Mouse (Mus musculus): Measurements from ENCODE around the gene Slc6a20a. TPM values are rescaled to one million over a fixed set of nuclear protein-coding genes. Genes with fewer than 3 reads are reported as not detected.

Gene Slc6a20a
- polyA plus RNA-seq, 1 experiment from 2014 or later, result 18.7 TPM

- no peaks in the 10 kb centered on the region for H3K9me3 ChIP-seq (ENCODE audit: control insufficient read depth, low read length)
- H3K4me3 ChIP-seq (ENCODE audit: low read length), result no peak overlapping the region
- H3K9ac ChIP-seq (ENCODE audit: low read depth, low read length), result no peak overlapping the region
- no peak for ATAC-seq
- 98% methylated on average over 2 of the region's 2 CpGs for WGBS
- no peaks in the 10 kb centered on the region for H3K36me3 ChIP-seq (ENCODE audit: control insufficient read depth, insufficient read depth, low read length)
- H3K27ac ChIP-seq (ENCODE audit: low read depth, low read length), result no peak overlapping the region
- no peak overlapping the region for H3K4me2 ChIP-seq (ENCODE audit: low read length)
- H3K4me1 ChIP-seq (ENCODE audit: control insufficient read depth, insufficient read depth, low read depth, low read length), result no peaks in the 10 kb centered on the region
- no peaks in the 10 kb centered on the region for H3K27me3 ChIP-seq (replicated peaks; ENCODE audit: control insufficient read depth, insufficient read depth, low read length)
Measured at GRCm38 (mm10) chr9:123649785-123650511, 28.7 kb downstream of the Slc6a20a start.

DNA sequence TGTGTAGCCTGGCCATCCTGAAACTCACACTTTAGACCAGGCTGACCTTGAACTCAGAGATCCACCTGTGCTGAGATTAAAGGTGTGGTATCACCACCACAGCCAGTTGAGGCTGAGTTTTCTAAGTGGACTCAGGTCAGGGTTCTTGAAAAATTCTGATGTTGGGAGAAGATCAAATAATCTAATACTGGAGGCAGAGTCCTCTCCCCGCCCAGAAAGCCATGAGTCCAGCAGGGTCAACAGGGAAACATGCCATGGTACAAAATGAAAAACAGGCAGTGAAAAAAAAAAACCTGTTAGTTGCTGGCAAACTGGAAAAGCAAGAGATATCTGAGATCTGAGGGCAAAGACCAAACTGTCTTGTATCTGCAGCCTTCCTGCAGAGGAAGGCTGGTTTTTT lies 38.6 kb downstream of the Slc6a20a start:
- Histone ChIP-seq H3K4me3 (ENCODE audit: low read length) (no peak overlapping the region), H3K27ac (ENCODE audit: low read depth, low read length) (no peak overlapping the region), H3K4me1 (ENCODE audit: control insufficient read depth, insufficient read depth, low read depth, low read length) (no peaks in the 10 kb centered on the region), H3K9ac (ENCODE audit: low read depth, low read length) (no peak overlapping the region), H3K4me2 (ENCODE audit: low read length) (no peak overlapping the region), H3K36me3 (ENCODE audit: control insufficient read depth, insufficient read depth, low read length) (no peaks in the 10 kb centered on the region), H3K9me3 (ENCODE audit: control insufficient read depth, low read length) (no peaks in the 10 kb centered on the region), H3K27me3 (replicated peaks; ENCODE audit: control insufficient read depth, insufficient read depth, low read length) (no peaks in the 10 kb centered on the region)
- no peak for ATAC-seq
- WGBS, result 58% methylated on average over 1 of the region's 1 CpGs

- Histone ChIP-seq H3K9ac (ENCODE audit: low read depth, low read length) (no peak overlapping the region), H3K27ac (ENCODE audit: low read depth, low read length) (no peak overlapping the region), H3K9me3 (ENCODE audit: control insufficient read depth, low read length) (no peaks in the 10 kb centered on the region), H3K4me1 (ENCODE audit: control insufficient read depth, insufficient read depth, low read depth, low read length) (no peaks in the 10 kb centered on the region), H3K4me2 (ENCODE audit: low read length) (no peak overlapping the region), H3K27me3 (replicated peaks; ENCODE audit: control insufficient read depth, insufficient read depth, low read length) (no peaks in the 10 kb centered on the region), H3K4me3 (ENCODE audit: low read length) (no peak overlapping the region), H3K36me3 (ENCODE audit: control insufficient read depth, insufficient read depth, low read length) (no peaks in the 10 kb centered on the region)
- WGBS, result 87% methylated on average over 1 of the region's 1 CpGs
- peak; percentile 75 for ATAC-seq
Measured at GRCm38 (mm10) chr9:123638668-123639089, 40.0 kb downstream of the Slc6a20a start.

GRCm38 (mm10) chr9:123638231-123638630 lies 40.5 kb downstream of the Slc6a20a start:
- Histone ChIP-seq H3K27ac (ENCODE audit: low read depth, low read length) (no peak overlapping the region), H3K4me1 (ENCODE audit: control insufficient read depth, insufficient read depth, low read depth, low read length) (no peaks in the 10 kb centered on the region), H3K4me3 (ENCODE audit: low read length) (no peak overlapping the region), H3K36me3 (ENCODE audit: control insufficient read depth, insufficient read depth, low read length) (no peaks in the 10 kb centered on the region), H3K4me2 (ENCODE audit: low read length) (no peak overlapping the region), H3K9me3 (ENCODE audit: control insufficient read depth, low read length) (no peaks in the 10 kb centered on the region), H3K9ac (ENCODE audit: low read depth, low read length) (no peak overlapping the region), H3K27me3 (replicated peaks; ENCODE audit: control insufficient read depth, insufficient read depth, low read length) (no peaks in the 10 kb centered on the region)
- no peak for ATAC-seq

- Histone ChIP-seq H3K9me3 (ENCODE audit: control insufficient read depth, low read length) (no peaks in the 10 kb centered on the region), H3K27me3 (replicated peaks; ENCODE audit: control insufficient read depth, insufficient read depth, low read length) (no peaks in the 10 kb centered on the region), H3K4me3 (ENCODE audit: low read length) (no peak overlapping the region), H3K4me2 (ENCODE audit: low read length) (no peak overlapping the region), H3K36me3 (ENCODE audit: control insufficient read depth, insufficient read depth, low read length) (no peaks in the 10 kb centered on the region), H3K9ac (ENCODE audit: low read depth, low read length) (no peak overlapping the region), H3K4me1 (ENCODE audit: control insufficient read depth, insufficient read depth, low read depth, low read length) (no peaks in the 10 kb centered on the region), H3K27ac (ENCODE audit: low read depth, low read length) (no peak overlapping the region)
- 72% methylated on average over 5 of the region's 5 CpGs for WGBS
- ATAC-seq, result no peak
Measured at GRCm38 (mm10) chr9:123636771-123637170, 41.9 kb downstream of the Slc6a20a start.

GRCm38 (mm10) chr9:123632993-123633392 lies 45.7 kb downstream of the Slc6a20a start:
- no peaks in the 10 kb centered on the region for H3K36me3 ChIP-seq (ENCODE audit: control insufficient read depth, insufficient read depth, low read length)
- H3K27me3 ChIP-seq (replicated peaks; ENCODE audit: control insufficient read depth, insufficient read depth, low read length), result no peaks in the 10 kb centered on the region
- no peak overlapping the region for H3K27ac ChIP-seq (ENCODE audit: low read depth, low read length)
- no peaks in the 10 kb centered on the region for H3K9me3 ChIP-seq (ENCODE audit: control insufficient read depth, low read length)
- no peak overlapping the region for H3K4me2 ChIP-seq (ENCODE audit: low read length)
- no peak for ATAC-seq
- no peaks in the 10 kb centered on the region for H3K4me1 ChIP-seq (ENCODE audit: control insufficient read depth, insufficient read depth, low read depth, low read length)
- H3K4me3 ChIP-seq (ENCODE audit: low read length), result no peak overlapping the region
- 88% methylated on average over 3 of the region's 3 CpGs for WGBS
- H3K9ac ChIP-seq (ENCODE audit: low read depth, low read length), result no peak overlapping the region

DNA sequence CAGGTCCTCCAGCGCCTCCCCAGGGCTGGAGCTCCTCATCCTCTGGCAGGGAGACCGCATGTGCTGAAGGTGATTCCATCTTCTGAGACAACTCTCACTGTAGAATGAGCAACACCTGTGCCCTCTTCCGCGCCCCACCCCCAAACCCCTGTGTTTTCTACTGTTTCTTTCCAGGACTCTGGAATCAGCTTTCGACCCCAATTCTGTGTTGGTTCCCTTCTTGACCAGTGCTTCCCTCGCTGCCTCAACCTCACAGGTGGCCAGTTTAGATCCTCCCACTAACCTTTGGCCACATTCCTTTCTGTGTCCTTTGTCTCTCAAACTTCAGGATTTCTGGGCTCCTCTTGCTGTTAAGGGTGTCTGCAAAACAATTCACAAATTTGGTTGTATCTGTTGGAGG lies 46.4 kb downstream of the Slc6a20a start, which contains the start of gene Slc6a20b:
TSS of gene Slc6a20b (minus strand) at position 285 of the 400 bp plus-strand sequence.
- Histone ChIP-seq H3K27me3 (replicated peaks; ENCODE audit: control insufficient read depth, insufficient read depth, low read length) (no peaks in the 10 kb centered on the region), H3K4me1 (ENCODE audit: control insufficient read depth, insufficient read depth, low read depth, low read length) (no peaks in the 10 kb centered on the region), H3K9me3 (ENCODE audit: control insufficient read depth, low read length) (no peaks in the 10 kb centered on the region), H3K27ac (ENCODE audit: low read depth, low read length) (no peak within 1 kb of the TSS), H3K4me3 (ENCODE audit: low read length) (no peak within 1 kb of the TSS), H3K4me2 (ENCODE audit: low read length) (no peak within 1 kb of the TSS), H3K9ac (ENCODE audit: low read depth, low read length) (no peak within 1 kb of the TSS), H3K36me3 (ENCODE audit: control insufficient read depth, insufficient read depth, low read length) (no peaks in the 10 kb centered on the region)
- ATAC-seq, result no peak
- 87% methylated on average over 6 of the region's 6 CpGs for WGBS

- Histone ChIP-seq H3K4me1 (ENCODE audit: control insufficient read depth, insufficient read depth, low read depth, low read length) (no peaks in the 10 kb centered on the region), H3K4me3 (ENCODE audit: low read length) (no peak overlapping the region), H3K27me3 (replicated peaks; ENCODE audit: control insufficient read depth, insufficient read depth, low read length) (no peaks in the 10 kb centered on the region), H3K9me3 (ENCODE audit: control insufficient read depth, low read length) (no peaks in the 10 kb centered on the region), H3K9ac (ENCODE audit: low read depth, low read length) (no peak overlapping the region), H3K27ac (ENCODE audit: low read depth, low read length) (no peak overlapping the region), H3K4me2 (ENCODE audit: low read length) (no peak overlapping the region), H3K36me3 (ENCODE audit: control insufficient read depth, insufficient read depth, low read length) (no peaks in the 10 kb centered on the region)
- WGBS, result 87% methylated on average over 3 of the region's 3 CpGs
- ATAC-seq, result no peak
Measured at GRCm38 (mm10) chr9:123631666-123632065, 47.0 kb downstream of the Slc6a20a start.

GRCm38 (mm10) chr9:123625821-123626220 lies 52.9 kb downstream of the Slc6a20a start:
- no peak overlapping the region for H3K4me2 ChIP-seq (ENCODE audit: low read length)
- ATAC-seq, result no peak
- H3K4me3 ChIP-seq (ENCODE audit: low read length), result no peak overlapping the region
- 92% methylated on average over 11 of the region's 11 CpGs for WGBS
- no peaks in the 10 kb centered on the region for H3K27me3 ChIP-seq (replicated peaks; ENCODE audit: control insufficient read depth, insufficient read depth, low read length)
- no peak overlapping the region for H3K27ac ChIP-seq (ENCODE audit: low read depth, low read length)
- no peak overlapping the region for H3K9ac ChIP-seq (ENCODE audit: low read depth, low read length)
- no peaks in the 10 kb centered on the region for H3K9me3 ChIP-seq (ENCODE audit: control insufficient read depth, low read length)
- H3K4me1 ChIP-seq (ENCODE audit: control insufficient read depth, insufficient read depth, low read depth, low read length), result no peaks in the 10 kb centered on the region
- no peaks in the 10 kb centered on the region for H3K36me3 ChIP-seq (ENCODE audit: control insufficient read depth, insufficient read depth, low read length)

Data from hindbrain, embryonic 16.5 days (tissue).